In the genomic region with DNA sequence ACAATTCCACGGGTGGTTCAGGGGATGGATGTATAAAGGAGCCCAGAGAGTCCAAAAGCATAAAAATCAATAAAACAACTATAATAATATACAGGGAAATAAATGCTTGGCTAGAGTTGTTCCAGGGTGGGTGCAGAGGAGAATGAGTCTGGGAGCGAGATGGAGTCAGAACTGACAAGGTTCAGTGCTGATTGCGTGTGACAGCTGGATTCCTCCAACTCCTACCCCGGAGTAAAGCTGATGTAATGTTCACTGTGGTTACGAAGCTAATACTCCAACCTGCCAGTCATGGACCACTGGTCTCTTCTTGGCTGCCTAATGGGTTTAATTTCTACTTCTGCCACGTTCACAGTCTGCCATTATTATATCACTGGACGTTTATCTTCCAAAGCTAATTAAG, we compare ENCODE assay signal across 28 mouse cellular contexts. TPM values are rescaled to one million over a fixed set of nuclear protein-coding genes. Genes with fewer than 3 reads are reported as not detected.
"Had no signal": no experiment of that assay in that cellular context is flagged by ENCODE, and none has a peak within 500 bp of the region (broad histone marks: within the 10 kb centered on the region; RNA-seq: fewer than 3 reads in every experiment).

No protein-coding gene starts in this region.

- H3K27ac ChIP-seq: gastrocnemius, adult 2 months; heart, embryonic 10.5 days; hindbrain, embryonic 10.5 days; hindbrain, embryonic 12.5 days; hindbrain, embryonic 14.5 days; intestine, embryonic 15.5 days; kidney, embryonic 15.5 days; layer of hippocampus, adult 2 months; left cerebral cortex, adult 2 months; limb, embryonic 10.5 days; limb, embryonic 12.5 days; liver, embryonic 13.5 days had no signal

- H3K4me2 ChIP-seq: heart, embryonic 12.5 days; hindbrain, embryonic 12.5 days; hindbrain, embryonic 14.5 days; intestine, embryonic 15.5 days; kidney, embryonic 15.5 days; limb, embryonic 12.5 days; liver, embryonic 11.5 days; liver, embryonic 13.5 days had no signal

- H3K9ac ChIP-seq: heart, embryonic 12.5 days; hindbrain, embryonic 12.5 days; hindbrain, embryonic 14.5 days; intestine, embryonic 15.5 days; kidney, embryonic 15.5 days; limb, embryonic 12.5 days; liver, embryonic 13.5 days had no signal

- H3K36me3 ChIP-seq: heart, embryonic 10.5 days; heart, embryonic 12.5 days; hindbrain, embryonic 10.5 days; hindbrain, embryonic 12.5 days; intestine, embryonic 15.5 days; kidney, embryonic 15.5 days; limb, embryonic 10.5 days; limb, embryonic 12.5 days; liver, embryonic 13.5 days had no signal

- H3K9me3 ChIP-seq: heart, embryonic 10.5 days; heart, embryonic 12.5 days; hindbrain, embryonic 10.5 days; hindbrain, embryonic 12.5 days; intestine, embryonic 15.5 days; kidney, embryonic 15.5 days; limb, embryonic 10.5 days; limb, embryonic 12.5 days; liver, embryonic 13.5 days had no signal

- H3K4me1 ChIP-seq: intestine, embryonic 15.5 days; kidney, embryonic 15.5 days; liver, embryonic 13.5 days had no signal

- DNase-seq: gastrocnemius, adult 2 months; gastrocnemius, postnatal 10 days; gastrocnemius, postnatal 25 days; heart, adult 18-20 months; heart, postnatal 10 days; heart, postnatal 4 days; kidney, adult 18-20 months; kidney, adult 9 months; kidney, postnatal 10 days; kidney, postnatal 25 days; kidney, postnatal 4 days; liver; liver, embryonic 13.5 days had no signal

- H3K4me3 ChIP-seq: gastrocnemius, adult 2 months; heart, embryonic 10.5 days; heart, embryonic 12.5 days; hindbrain, embryonic 10.5 days; hindbrain, embryonic 12.5 days; intestine, embryonic 15.5 days; kidney, embryonic 15.5 days; layer of hippocampus, adult 2 months; left cerebral cortex, adult 2 months; limb, embryonic 10.5 days; limb, embryonic 12.5 days; liver, embryonic 13.5 days had no signal

- ATAC-seq: hindbrain, embryonic 16.5 days; inflammation-experienced regulatory T-cells, adult 6 months; intestine, embryonic 15.5 days; intestine, postnatal 0 days had no signal

RNA-seq across cellular contexts. Expression of a gene that starts 36.5 kb away (rescaled TPM):
- polyA plus RNA-seq: inflammation-experienced regulatory T-cells, adult 6 months; liver, embryonic 13.5 days had no signal
